Mouse (Mus musculus) heart, postnatal 0 days (tissue): Measurements from ENCODE around the gene 2810006K23Rik.

Experiments
- CTCF ChIP-seq: IDR thresholded peaks from 2 replicates; pipeline ENCODE4 v1.5.1; 2016; ENCODE audit warnings: antibody characterized with exemption, control low read depth, low read depth
- EP300 ChIP-seq: IDR thresholded peaks from 2 replicates; pipeline ENCODE4 v1.6.1; 2016; ENCODE audit warnings: antibody characterized with exemption, low read depth

DNA sequence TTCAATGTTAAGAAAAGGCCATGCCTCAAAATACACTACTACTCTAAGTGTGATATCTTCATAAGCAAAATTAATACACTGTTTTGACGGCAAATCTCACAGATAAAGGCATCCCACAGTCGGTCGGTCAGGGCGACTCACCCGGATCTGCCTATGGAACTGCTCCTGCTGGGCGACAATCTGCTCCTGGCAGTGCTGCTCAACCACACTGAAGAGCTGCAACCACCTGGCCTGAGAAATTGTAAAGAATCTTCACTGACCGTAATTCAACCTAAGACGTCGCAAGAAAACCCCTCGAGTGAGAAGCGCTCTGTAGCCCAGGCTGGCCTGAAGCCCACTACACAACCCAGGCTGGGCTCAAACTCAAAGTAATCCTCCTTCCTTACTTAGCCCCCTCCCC lies 11.9 kb upstream of the 2810006K23Rik start:
- TF ChIP-seq EP300 (no peak), CTCF (no peak)
